Mouse (Mus musculus): Measurements from ENCODE around the gene Adap2.

- no peak for TF ChIP-seq POLR2A (IDR thresholded peaks at IDR 0.05; ENCODE audit: insufficient read depth, low read depth, low read length)
- TF ChIP-seq CTCF (IDR thresholded peaks at IDR 0.05; ENCODE audit: insufficient read depth, low read depth, low read length) = no peak
Observed at GRCm38 (mm10) chr11:80142872-80143271, 11.0 kb upstream of the Adap2 start.
